Mouse (Mus musculus) embryonic fibroblast, embryonic 13.5 days (primary cell): Measurements from ENCODE around the gene Olfr520.

Source experiments
- CTCF ChIP-seq: IDR thresholded peaks from 2 replicates; pipeline ENCODE4 v1.5.1; 2011; ENCODE audit warnings: mild to moderate bottlenecking, control low read depth, low read length, moderate library complexity, borderline replicate concordance; ENCODE audit not compliant: insufficient read depth
- POLR2A ChIP-seq: IDR thresholded peaks from 2 replicates; pipeline ENCODE4 v1.6.1; 2011; ENCODE audit warnings: low read depth, mild to moderate bottlenecking, control low read depth, low read length, moderate library complexity

GRCm38 (mm10) chr7:99785553-99785952 lies 55.5 kb downstream of the Olfr520 start:
- TF ChIP-seq CTCF = no peak
- no peak for TF ChIP-seq POLR2A
